Comparison of ENCODE assay signal across 9 mouse cellular contexts in the genomic region with DNA sequence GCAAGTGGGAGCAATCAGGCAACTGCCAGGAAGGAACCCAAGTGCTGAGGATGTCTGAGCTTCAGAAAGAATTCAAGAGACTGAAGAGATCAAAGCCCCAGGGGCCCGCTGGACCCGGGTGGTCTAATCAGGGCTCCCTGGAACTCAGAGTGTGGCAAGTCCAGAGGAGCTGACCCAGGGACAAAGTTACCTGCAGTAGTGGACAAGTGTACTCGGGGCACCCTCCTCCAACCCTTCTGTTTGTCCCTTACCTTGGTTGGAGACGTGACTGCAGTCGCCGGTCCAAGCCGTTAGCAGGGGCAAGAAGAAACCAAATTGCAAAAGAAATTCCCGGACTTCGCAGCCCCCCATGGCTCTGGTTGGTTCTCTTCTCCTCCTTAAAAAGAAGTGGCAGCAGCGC. TPM values are rescaled to one million over a fixed set of nuclear protein-coding genes. Genes with fewer than 3 reads are reported as not detected.
DNase-seq lines count a peak whose midpoint lies in the region; ATAC-seq and TF ChIP-seq lines count a peak whose summit lies in the region.
"Had no signal": no experiment of that assay in that cellular context is flagged by ENCODE, and none has a peak within 500 bp of the region (broad histone marks: within the 10 kb centered on the region; RNA-seq: fewer than 3 reads in every experiment).

No protein-coding gene starts in this region.

- no peak overlapping the region for H3K27ac ChIP-seq in neural tube, embryonic 11.5 days (ENCODE audit: low read depth, low read length)
- no peak overlapping the region for H3K27ac ChIP-seq in liver, embryonic 13.5 days
- H3K27ac ChIP-seq in kidney, adult 2 months (ENCODE audit: insufficient read depth, low read depth, low read length) = no peak overlapping the region

- H3K36me3 ChIP-seq in neural tube, embryonic 11.5 days (ENCODE audit: control insufficient read depth, insufficient read depth, low read length) = no peaks in the 10 kb centered on the region
- H3K36me3 ChIP-seq in liver, embryonic 13.5 days = no peaks in the 10 kb centered on the region
- no peaks in the 10 kb centered on the region for H3K36me3 ChIP-seq in kidney, adult 2 months (ENCODE audit: control insufficient read depth, insufficient read depth, low read length)

- no peak for TF ChIP-seq CTCF in kidney, adult 2 months (conservative IDR thresholded peaks at IDR 0.05; ENCODE audit: insufficient read depth, insufficient read length, low read depth, low read length)

- DNase-seq in cerebellum, postnatal 36 days = peak; percentile 2 to 3
- DNase-seq in cerebellum, adult 11 months = no peak
- DNase-seq in neural tube, embryonic 11.5 days (ENCODE audit: low spot score) = no peak
- DNase-seq in neural tube, embryonic 10.5 days (ENCODE audit: extremely low spot score, low spot score) = no peak
- DNase-seq in liver, embryonic 13.5 days = no peak
- no peak for DNase-seq in testis, postnatal 14 days (ENCODE audit: low spot score)
- DNase-seq in c-Kit-positive CD71-positive TER-119-positive erythroid progenitor cells, embryonic 14.5 days (ENCODE audit: low spot score) = no peak
- no peak for DNase-seq in kidney, adult 2 months

- no peak for TF ChIP-seq POLR2A in kidney, adult 2 months (IDR thresholded peaks at IDR 0.05; ENCODE audit: low read depth, low read length)

- peak overlapping the region; percentile 45 for H3K4me3 ChIP-seq in neural tube, embryonic 11.5 days (ENCODE audit: low read depth, low read length)
- H3K4me3 ChIP-seq in liver, embryonic 13.5 days (replicated peaks) = no peak overlapping the region
- no peak overlapping the region for H3K4me3 ChIP-seq in kidney, adult 2 months (ENCODE audit: insufficient read depth, low read depth, low read length)

- H3K9me3 ChIP-seq in neural tube, embryonic 11.5 days (ENCODE audit: control insufficient read depth, low read length) = no peaks in the 10 kb centered on the region
- no peaks in the 10 kb centered on the region for H3K9me3 ChIP-seq in liver, embryonic 13.5 days (replicated peaks)

- no peak for ATAC-seq in neural tube, embryonic 11.5 days (ENCODE audit: insufficient read depth, low FRiP score, low TSS enrichment)
- no peak for ATAC-seq in liver, embryonic 13.5 days (ENCODE audit: low read depth)

- no peak overlapping the region for H3K9ac ChIP-seq in neural tube, embryonic 11.5 days (ENCODE audit: low read length)
- no peak overlapping the region for H3K9ac ChIP-seq in liver, embryonic 13.5 days

- peak overlapping the region; percentile 93 for H3K4me2 ChIP-seq in neural tube, embryonic 11.5 days (ENCODE audit: low read depth)
- peak overlapping the region; percentile 19; the same call in 1 of the 2 replicates for H3K4me2 ChIP-seq in liver, embryonic 13.5 days

- H3K27me3 ChIP-seq in neural tube, embryonic 11.5 days (ENCODE audit: control insufficient read depth, insufficient read depth, low read length) = peaks cover 12% of the 10 kb centered on the region
- H3K27me3 ChIP-seq in liver, embryonic 13.5 days = peaks cover 23% of the 10 kb centered on the region
- H3K27me3 ChIP-seq in kidney, adult 2 months (replicated peaks; ENCODE audit: control insufficient read depth, insufficient read depth, low read length) = no peaks in the 10 kb centered on the region

- H3K4me1 ChIP-seq in neural tube, embryonic 11.5 days (ENCODE audit: control insufficient read depth, insufficient read depth, low read length) = no peaks in the 10 kb centered on the region
- H3K4me1 ChIP-seq in liver, embryonic 13.5 days (replicated peaks) = no peaks in the 10 kb centered on the region
- H3K4me1 ChIP-seq in kidney, adult 2 months (ENCODE audit: control insufficient read depth, insufficient read depth, low read length) = no peaks in the 10 kb centered on the region

- 4% methylated on average over 10 of the region's 10 CpGs for WGBS in neural tube, embryonic 11.5 days
- 4% methylated on average over 10 of the region's 10 CpGs for WGBS in liver, embryonic 13.5 days (ENCODE audit: insufficient replicate concordance)
- 2% methylated on average over 10 of the region's 10 CpGs for WGBS in kidney, adult 2 months

RNA-seq across cellular contexts. Expression of gene Epha6, which starts 0.7 kb away (rescaled TPM):
- 0.66 and 1.2 TPM in 2 replicates for polyA plus RNA-seq in neural tube, embryonic 11.5 days (2014; fragmentation: Nextera tagmentation; extraction: Ambion mirVana)
- not detected in 2 replicates for polyA plus RNA-seq in liver, embryonic 13.5 days (2015; fragmentation: Nextera tagmentation; extraction: Ambion mirVana)
- polyA plus RNA-seq in kidney, adult 2 months (2012; rRNA removed) = 0.02 and 0.15 TPM in 2 replicates
- polyA plus RNA-seq: liver, adult 2 months had no signal

Comparison
In these comparisons a context has a peak if more than half of its experiments do, and no peak if none do; other contexts are left out.
1. DNase-seq: peak in cerebellum, postnatal 36 days (2 of 2); none in cerebellum, adult 11 months (single experiment), neural tube, embryonic 11.5 days (single experiment), neural tube, embryonic 10.5 days (single experiment), liver, embryonic 13.5 days (single experiment), testis, postnatal 14 days (single experiment), c-Kit-positive CD71-positive TER-119-positive erythroid progenitor cells, embryonic 14.5 days (single experiment) and kidney, adult 2 months (single experiment).